In genomic region chr4:87368413-87369160, GRCm38 (mm10) we compare ENCODE assay signal across 8 mouse cellular contexts.
DNase-seq lines count a peak whose midpoint lies in the region; ATAC-seq and TF ChIP-seq lines count a peak whose summit lies in the region.

No protein-coding gene starts in this region.

- H3K9me3 ChIP-seq in hindbrain, postnatal 0 days (ENCODE audit: low read length) = no peaks in the 10 kb centered on the region

- H3K4me3 ChIP-seq in hindbrain, postnatal 0 days (ENCODE audit: low read length) = peak overlapping the region; percentile 42

- H3K36me3 ChIP-seq in hindbrain, postnatal 0 days (ENCODE audit: insufficient read depth, low read length) = no peaks in the 10 kb centered on the region

- peak overlapping the region; percentile 79 for H3K27ac ChIP-seq in hindbrain, postnatal 0 days

- 3% methylated on average over 20 of the region's 20 CpGs for WGBS in hindbrain, postnatal 0 days

- peak; percentile 13 for DNase-seq in gastrocnemius, adult 18-20 months (ENCODE audit: low spot score)
- DNase-seq in gastrocnemius, postnatal 25 days = no peak
- peak; percentile 49 for DNase-seq in cerebellum, adult 8-10 months
- DNase-seq in forelimb bud, embryonic 11.5 days (ENCODE audit: low read depth, low spot score) = peak; percentile 70
- peak; percentile 80 for DNase-seq in hindbrain, postnatal 0 days (ENCODE audit: low spot score)
- DNase-seq in left cerebral cortex, adult 18-20 months (ENCODE audit: low spot score in 2 of 2) = peak; percentile 64 to 68
- peak; percentile 64 for DNase-seq in lung, postnatal 36 days
- DNase-seq in right cerebral cortex, adult 18-20 months = peak; percentile 68

- TF ChIP-seq CTCF in hindbrain, postnatal 0 days (IDR thresholded peaks at IDR 0.05; ENCODE audit: low read depth) = peak; percentile 78

- peak overlapping the region; percentile 59 for H3K9ac ChIP-seq in hindbrain, postnatal 0 days (replicated peaks; ENCODE audit: low read length)

- no peaks in the 10 kb centered on the region for H3K27me3 ChIP-seq in hindbrain, postnatal 0 days (ENCODE audit: insufficient read depth, low read length)

- peak overlapping the region; percentile 77 for H3K4me2 ChIP-seq in hindbrain, postnatal 0 days (ENCODE audit: low read depth, low read length)

- ATAC-seq in hindbrain, postnatal 0 days = peak; percentile 82

- H3K4me1 ChIP-seq in hindbrain, postnatal 0 days (ENCODE audit: insufficient read depth, low read length) = peaks cover 15% of the 10 kb centered on the region
